Mouse (Mus musculus) T-cell, adult 2 months (primary cell): ENCODE results near the gene Otulin.

ENCODE experiments used
- DNase-seq: peaks from one replicate; pipeline ENCODE4 v3.0.0; 2022; ENCODE audit warnings: low spot score

Gene Otulin

DNA sequence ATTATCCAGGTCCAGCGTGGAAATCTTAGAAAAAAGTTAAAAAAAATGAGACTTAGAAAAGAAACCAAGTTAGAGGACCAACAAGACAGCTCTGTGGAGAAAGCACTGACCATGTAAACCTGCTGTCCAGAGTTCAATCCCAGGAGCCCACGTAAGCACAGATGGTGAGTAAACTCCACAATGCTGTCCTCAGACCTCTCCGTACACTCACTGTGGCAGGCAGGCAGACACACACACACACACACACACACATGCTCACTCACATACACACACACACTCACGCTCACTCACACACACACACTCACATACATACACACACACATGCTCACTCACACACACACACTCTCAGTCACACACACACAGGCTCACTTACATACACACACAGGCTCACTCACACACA is 17.2 kb downstream of the Otulin start:
- DNase-seq = no peak

DNA sequence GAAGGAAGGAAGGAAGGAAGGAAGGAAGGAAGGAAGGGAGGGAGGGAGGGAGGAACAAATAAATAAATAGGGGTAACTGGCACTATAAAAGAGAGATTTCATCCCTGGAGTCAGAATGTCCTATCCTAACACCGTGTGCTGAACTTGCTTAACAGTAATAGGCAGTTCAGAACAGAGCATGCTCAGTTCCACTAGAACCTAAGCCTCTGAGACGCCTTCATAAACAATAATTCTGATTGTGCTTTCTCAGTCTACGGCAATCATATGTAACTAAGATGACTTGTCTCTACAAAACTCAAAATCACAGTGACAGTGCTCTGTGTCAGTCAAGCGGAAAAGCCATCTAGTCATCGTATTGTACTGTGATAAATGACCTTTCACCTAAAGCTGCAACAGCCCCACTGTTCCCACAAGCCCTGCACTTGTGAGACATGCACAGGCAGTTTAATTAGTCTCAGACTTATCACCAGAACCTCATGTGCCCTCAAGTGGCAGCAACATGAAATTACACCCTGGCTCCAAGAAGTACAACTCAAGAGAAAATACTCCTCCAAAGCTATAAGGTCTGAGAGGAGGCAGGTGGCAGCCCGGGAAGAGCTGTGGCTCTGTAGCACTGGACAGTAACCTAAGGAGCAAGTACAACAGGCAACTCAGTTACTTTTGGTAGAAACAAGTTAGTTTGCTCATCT is 17.8 kb downstream of the Otulin start:
- DNase-seq = peak; percentile 73

DNA sequence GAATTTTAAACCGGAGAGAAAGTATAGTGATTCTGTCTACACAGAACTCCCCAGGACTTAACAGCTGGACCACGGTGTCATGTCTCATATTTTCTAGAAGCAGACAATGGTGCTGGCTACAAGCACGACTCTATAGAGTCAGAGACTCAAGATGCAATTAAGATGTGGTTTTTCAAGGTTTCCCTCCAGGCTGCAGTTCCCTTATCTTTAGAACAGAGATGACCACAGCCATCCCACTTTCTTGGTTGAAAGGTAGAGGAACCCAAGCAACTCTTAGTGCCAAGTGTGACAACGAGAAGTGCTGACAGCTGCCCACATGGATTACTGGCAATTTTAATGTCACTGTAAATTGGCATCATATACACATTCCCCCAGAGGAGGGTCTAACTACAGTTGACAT is 20.9 kb downstream of the Otulin start:
- no peak for DNase-seq

DNA sequence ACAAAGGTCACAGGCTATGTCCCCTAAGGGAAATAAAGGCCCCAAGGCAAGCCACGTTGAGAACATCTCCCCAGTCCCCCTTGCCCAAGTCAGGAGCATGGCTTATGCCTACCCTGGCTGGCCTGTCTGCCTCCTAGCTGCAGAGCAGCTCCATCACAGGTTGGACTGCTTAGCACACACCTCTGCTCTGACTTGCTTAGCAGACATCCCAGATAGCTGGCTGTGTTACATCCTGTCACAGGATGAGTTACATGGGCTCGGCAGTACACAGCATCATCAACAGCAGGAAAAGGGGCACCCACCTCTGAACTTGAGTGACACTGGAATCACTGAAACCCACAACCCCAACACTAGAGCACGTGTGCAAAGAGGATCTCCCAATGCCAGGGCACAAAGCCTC is 25.2 kb downstream of the Otulin start:
- peak; percentile 65 for DNase-seq

DNA sequence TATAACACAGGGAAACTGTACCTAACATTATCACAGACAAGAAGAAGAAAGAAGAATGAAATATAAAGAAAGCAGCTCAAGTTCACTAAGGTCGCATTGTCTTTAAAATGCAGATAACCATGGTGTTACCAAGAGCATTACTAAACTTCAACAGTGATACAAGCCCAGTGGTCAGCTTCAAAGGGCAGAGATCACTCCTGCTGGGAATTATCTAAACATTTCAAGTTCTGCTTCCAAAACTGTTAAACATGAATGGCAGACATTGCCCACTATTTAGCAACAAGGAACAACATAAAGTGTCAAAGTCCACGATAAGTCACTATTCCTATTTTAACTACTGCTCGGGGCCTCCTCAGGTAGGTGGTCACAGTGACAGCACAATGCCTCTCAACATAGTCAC is 25.9 kb downstream of the Otulin start:
- no peak for DNase-seq

DNA sequence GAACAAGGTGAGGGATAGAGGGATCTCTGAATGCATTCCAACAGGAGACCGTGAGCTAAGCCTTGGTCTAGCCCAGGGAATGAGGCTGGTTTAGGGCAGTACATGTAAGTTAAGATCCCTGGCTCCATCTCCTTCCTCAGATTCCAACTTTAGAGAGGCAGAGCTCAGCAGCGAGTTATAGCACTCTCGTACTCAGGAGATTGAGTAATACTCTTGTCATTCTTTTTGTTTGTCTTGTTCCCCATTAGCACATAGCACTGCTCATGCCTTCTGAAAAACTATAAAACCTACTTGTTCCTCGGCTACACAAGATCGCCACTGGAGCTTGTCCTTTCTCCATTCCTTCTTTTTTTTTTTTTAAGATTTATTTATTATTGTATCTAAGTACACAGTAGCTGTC is 30.0 kb downstream of the Otulin start:
- no peak for DNase-seq

DNA sequence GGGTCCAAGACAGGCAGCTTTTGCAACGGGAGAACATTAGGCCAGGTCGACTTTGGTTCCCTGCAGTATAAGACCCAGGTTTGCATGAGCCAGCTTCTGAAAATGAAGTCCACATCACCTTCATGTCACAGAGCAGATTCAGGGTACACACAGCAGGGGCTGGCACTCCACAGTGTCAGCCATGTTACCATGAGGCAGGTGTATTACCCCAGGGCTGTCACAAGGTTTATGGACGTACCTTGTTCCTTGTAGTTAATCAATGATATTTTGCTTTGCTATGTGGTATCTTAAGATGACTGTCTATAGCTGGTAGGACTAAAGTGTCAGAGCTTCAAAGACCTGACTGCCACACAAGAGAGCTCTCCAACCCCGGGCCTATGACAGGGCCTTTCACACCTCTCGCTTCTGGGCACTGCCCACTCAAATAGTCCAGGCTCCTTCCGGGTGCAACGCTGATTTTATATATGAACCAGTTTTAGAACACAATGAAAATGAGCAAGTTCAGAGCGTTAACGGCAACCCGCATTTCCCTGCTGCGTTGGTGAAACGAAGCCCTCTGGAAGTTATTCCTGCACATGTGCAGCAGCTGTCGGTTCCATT is 31.6 kb downstream of the Otulin start:
- DNase-seq = no peak

DNA sequence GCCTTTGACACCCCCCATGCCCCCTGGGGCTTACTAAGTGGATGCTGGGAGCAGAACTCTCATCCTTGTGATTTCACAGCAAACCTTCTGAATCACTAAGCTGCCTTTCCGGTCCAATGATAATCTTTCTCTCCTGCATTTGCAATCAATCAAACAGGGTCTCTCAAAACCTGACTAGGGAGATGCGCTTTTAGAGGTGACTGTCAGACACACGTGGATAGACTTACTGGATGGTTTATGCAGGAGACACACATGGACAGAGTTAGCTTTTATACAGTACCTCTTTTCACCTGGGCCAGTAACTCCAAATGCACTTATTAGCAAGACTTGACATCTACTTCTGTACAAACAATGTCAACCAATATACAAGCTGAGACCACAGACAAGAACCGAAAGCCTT is 33.0 kb downstream of the Otulin start:
- DNase-seq = no peak

DNA sequence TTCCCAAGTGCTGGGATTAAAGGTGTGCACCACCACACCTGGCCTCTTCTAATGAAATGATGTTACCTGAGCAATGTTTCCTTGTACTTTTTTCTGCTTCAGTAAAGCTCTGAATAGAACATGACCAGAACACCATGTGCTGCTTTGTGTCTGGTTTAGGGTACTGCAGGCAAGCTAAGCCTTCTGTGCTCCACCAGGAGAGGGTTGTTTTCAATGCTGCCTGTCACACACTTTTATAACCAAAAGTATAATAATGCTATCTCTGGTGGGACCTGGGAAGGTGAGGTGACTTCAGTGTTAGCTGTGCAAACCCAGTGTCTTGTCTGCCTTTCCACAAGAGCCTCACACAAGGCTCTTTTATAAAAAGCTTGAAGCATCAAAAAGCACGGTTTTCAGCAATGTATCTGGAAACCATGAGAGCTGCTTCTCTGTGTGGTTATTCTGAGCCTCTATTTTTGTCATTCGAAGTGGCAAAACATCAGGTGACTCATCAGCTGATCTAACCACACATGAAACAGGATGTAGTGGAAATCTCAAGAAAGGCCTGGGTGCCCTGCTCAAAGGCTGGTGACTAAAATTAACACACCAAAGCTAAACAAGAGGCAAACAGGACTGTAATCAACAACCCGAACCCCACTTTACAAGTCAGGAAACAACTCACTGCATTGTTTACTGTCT is 33.9 kb downstream of the Otulin start:
- DNase-seq = peak; percentile 93

DNA sequence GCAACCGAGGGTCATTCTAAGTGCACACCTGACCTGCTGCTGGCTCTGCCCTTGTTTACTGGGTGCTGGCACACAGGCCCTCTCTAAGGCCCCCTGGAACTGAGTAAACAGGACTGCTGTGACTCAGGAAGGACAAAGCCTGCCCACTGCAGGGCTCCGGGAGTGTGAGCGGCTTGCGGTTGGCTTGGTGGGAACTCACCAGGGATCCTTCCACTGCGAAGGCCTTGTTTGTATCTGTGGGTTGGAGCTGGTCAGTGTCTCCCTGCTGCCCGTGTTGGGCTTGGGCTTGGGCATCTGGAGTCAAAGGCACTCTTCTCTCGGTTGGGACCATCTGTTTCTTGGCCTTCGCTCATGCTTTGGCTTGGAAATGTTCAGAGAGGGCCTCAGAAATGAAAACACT is 34.9 kb downstream of the Otulin start:
- DNase-seq = no peak

DNA sequence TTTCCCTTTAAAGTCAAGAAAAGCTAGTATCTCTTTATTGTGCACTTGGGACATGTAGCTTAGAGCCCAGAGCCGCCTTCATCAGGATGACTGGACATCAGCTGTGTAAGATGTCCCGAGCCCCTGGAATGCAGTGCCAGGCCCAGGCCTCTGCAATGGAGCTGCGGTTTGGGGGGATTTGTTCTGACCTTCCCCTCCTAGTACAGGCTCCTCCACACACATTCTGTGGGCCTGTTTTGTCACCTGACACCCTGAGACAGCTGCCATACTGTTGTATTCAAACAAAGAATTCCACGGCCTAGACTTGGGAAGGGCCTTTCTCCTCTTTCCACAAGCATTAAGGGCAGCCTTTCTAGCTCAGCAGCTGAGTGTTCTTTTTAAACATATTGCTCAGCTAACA is 35.5 kb downstream of the Otulin start:
- no peak for DNase-seq

DNA sequence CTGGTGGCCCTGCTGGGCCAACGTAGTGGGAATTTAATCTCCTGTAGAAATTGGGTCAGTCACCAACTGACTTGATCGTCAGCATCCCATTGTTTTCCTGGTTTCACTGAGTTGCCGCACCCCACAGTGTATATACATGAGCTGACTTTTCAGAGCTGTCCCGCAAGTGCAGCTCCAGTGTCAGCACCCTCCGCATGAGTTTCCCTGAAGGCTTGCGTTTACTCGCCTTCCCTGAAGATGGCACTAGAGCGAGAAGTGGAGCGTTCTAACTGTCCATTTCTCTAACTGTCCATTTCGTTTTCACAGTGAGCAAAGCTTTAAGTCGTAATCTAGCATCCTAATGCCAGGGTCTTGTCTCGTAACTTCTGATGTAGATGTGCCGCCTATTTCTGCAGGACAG is 36.8 kb downstream of the Otulin start:
- DNase-seq = no peak

DNA sequence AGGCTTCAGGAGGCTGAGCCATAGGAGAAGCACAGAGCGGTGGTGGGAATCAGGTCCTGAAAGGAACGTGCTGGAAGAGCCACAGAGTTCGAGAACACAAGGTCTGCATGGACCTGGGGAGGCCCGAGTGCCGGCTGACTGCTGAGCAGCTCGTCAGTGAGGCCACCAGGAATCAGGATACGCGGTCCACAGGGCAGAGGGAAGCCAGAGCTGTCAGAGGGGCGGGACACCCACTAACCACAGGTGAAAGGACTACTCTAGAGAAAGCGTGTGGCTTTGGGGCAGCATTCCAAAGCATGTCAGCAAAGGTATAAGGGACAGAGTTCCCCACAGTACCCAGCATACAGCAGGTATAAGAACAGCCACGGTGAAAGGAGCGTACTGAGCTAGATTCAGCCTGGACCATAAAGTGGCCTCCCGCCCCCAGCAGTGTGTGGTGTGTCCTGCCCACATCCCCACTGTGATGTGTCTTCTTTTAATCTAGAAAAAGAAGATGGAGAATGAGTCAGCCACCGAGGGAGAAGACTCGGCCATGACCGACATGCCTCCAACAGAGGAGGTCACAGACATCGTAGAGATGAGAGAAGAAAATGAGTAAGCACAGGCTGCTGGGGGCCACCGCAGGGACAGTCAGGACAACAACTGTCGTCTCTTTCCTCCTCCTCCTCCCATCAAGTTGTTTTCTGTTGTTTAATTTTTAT is 37.7 kb downstream of the Otulin start:
- no peak for DNase-seq

DNA sequence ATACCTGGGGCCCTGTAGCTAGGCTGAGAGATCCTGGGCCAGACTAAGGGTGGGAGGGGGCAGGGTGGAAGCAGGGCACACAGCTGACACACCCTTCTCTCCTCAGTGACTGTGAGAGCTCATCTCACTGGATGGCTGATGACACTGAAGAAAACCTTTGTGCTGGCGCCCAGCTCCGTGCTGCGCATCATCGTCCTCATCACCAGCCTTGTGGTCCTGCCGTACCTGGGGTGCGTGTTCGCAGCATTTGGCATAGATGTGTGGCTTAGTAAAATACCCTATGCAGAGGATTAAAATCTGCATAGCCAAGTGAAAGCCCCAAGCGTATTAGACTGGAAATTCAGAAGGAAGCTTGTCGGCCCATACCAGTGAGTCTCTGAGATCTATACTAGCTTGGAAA is 39.7 kb downstream of the Otulin start:
- DNase-seq = no peak

DNA sequence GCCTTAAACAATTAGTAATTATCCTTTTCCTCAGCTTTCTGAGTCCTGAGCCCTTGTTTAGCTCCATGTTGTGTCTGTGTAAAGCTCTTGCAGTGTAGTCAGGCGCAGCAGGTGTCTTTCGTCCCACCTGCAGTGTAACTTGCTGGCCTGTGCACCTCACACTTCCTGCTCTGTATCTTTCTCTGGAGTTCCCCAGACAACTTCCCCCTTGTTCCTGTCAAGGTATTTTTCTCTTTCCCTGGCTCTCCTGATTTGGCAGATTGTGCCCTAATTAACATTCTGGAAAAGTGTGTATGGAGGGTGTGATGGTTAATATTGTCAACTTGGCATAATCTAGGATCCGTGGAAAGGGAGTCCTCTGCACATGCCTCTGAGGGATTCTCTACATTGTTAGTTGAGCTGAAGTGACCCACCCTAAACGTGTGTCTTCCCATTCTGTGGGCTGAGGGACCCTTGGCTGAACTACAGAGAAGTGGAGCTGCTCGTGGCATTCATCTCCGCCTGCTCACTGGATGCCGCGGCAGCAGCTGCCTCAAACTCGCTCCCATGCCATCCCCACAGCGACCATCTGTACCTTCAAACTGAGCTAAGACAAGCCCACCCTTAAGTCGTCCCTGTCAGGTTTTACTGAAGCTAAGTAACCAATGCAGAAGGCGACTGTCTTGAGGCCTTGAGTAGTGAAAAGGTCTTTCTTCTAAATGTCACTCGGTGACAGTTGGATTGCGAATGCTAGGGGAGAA is 42.2 kb downstream of the Otulin start:
- no peak for DNase-seq

DNA sequence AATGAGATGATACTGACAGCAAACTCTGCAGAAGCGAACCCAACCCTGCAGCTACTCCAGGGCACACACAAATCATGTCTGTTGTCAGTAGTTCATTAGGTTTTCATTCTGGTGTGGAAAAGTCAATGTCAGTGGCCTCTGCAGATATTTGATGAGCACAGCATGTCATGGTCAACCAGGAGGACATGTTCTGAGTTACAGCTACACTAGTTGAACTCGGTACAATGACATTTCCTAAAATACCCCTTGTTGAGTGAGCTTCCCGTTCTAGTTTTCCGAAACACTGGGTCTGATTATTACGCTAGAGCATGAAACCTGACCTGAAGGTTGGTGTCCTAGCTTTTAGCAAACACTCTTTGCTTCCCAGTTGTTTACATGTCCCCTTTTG is 44.4 kb downstream of the Otulin start:
- no peak for DNase-seq

DNA sequence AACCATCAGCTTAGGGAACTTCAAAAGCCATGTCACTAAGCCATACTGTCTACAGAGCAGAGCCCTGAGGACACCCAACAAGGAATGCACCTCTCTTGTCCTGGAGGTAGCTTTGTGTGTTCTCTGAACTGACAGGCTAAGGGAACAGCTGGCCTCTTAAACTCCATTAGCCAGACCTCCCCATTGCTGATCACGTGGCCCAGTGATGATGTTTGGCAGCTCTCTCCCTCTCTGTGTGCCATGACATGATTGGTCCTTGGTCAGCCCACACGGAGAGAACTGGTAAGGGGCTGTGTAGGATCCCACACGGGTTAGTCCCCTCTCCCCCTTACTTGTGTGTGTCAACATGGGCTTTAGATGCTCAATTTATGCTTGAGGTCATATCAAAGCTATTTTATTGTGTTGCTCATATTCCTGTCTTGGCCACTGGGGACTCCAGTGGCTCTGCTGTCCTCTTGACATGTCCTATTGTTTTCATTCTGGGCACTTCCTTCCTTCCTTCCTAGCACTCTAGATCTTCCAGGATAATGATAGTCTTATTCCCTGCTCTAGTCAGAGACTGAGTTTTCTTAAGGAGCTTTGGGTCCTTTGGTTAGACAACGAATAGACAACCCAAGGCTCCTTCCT is 44.9 kb downstream of the Otulin start:
- DNase-seq = no peak

DNA sequence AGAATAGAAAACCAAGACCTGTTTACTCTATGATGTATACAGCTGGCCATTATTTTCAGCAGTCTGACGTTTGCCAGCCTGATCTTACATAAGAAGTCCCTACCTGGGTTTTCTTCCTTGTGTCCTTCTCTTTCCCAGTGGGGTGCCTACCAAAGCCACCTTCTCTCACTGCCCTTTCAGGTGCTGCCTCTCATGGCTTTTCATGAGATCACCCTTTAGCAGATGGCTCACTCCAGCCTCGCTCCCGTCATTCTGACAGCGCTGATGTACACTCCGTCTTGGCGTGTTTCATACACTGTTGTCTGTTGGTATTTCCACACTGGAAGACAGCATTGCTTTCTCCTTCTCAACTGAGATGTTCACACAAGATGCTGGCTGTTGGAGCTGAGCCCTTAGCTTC is 46.9 kb downstream of the Otulin start:
- DNase-seq = no peak

DNA sequence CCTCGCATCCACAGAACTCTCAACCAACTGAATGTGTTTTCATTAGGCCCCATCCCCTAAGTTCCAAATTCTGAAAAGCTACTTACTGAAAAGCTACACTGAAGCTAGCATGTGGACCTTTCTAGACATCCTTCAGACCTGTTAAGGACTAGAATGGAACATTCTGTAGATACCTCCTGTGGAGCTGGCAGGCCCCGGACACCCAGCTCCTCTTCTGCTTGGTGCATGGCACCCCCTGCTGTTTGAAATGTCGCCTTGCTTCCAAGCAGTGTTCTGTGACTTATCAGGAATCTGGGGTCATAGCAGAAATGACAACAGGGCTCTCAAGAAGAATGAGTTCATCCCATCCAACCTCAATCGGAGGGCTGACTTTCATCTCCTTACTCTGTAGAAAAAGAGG is 47.5 kb downstream of the Otulin start:
- DNase-seq = peak; percentile 50

DNA sequence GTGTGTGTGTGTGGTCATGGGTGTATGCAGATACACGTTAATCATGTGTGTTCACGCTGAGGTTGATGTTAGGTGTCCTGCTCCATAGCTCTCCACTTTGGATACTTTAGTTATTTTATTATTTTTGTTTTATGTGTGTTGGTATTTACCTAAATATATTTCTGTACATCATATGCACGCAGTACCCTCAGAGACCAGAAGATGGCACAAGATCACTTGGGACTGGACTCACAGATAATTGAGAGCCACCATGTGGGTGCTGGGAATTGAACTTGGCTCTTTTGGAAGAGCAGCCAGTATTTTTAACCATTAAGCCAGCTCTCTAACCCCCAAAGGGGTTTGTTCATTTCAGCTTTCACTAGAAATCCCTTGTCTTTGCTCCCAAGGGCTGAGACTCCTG is 48.1 kb downstream of the Otulin start:
- peak; percentile 32 for DNase-seq

DNA sequence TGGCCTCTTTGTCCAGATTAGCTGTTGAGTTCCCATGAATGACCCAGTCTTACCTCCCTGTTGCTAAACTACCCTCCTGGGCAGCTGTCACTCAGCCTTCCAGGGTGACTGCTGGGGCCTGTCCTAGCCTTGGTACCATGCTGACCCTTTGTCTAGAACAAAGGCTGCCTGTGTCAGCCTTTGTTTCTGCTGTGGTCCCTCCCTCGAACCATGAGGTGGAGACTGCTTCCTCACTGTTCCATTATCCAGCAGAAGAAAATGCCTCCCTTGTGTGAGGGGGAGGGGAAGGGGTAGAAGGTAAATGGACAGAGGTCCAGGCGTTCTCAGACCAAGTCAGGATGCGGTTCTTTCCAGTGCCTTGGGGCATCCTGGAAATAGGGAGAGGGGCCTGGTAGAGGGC is 48.9 kb downstream of the Otulin start:
- DNase-seq = no peak

DNA sequence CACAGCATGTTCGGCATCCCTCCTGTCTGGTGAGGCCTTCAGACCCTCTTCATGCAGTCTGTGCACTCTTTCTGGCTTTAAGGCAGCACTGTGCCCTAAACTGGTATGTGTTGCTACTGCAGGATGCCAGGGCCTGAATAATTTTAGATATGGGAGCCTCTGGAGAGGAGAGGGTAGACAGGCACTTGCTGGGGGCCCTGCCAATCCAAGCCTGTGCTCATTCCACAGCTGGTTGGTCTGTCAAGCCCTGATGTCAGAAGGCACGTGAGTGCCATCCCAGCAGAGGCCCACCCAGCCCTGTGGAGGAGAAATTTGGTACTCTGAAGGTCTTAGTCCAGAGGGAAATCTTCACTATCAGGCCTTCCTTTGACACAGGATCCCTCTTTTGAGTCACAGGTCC is 49.7 kb downstream of the Otulin start:
- DNase-seq = no peak
